ENCODE assay signal across 8 mouse cellular contexts in genomic region chr3:95653473-95654034, GRCm38 (mm10). TPM values are rescaled to one million over a fixed set of nuclear protein-coding genes. Genes with fewer than 3 reads are reported as not detected.
DNase-seq lines count a peak whose midpoint lies in the region; ATAC-seq and TF ChIP-seq lines count a peak whose summit lies in the region.
"Had no signal": no experiment of that assay in that cellular context is flagged by ENCODE, and none has a peak within 500 bp of the region (broad histone marks: within the 10 kb centered on the region; RNA-seq: fewer than 3 reads in every experiment).

No protein-coding gene starts in this region.

- H3K4me2 ChIP-seq in midbrain, embryonic 13.5 days (replicated peaks), result no peak overlapping the region
- no peak overlapping the region for H3K4me2 ChIP-seq in midbrain, embryonic 11.5 days
- peak overlapping the region; percentile 40; the same call in 1 of the 2 replicates for H3K4me2 ChIP-seq in liver, postnatal 0 days (ENCODE audit: low read depth, low read length)
- no peak overlapping the region for H3K4me2 ChIP-seq in stomach, postnatal 0 days (replicated peaks; ENCODE audit: low read depth)

- peak overlapping the region; percentile 16; the same call in 1 of the 2 replicates for H3K9ac ChIP-seq in midbrain, embryonic 13.5 days (replicated peaks)
- H3K9ac ChIP-seq in midbrain, embryonic 11.5 days (ENCODE audit: low read length), result no peak overlapping the region
- H3K9ac ChIP-seq in liver, postnatal 0 days (replicated peaks), result no peak overlapping the region
- no peak overlapping the region for H3K9ac ChIP-seq in stomach, postnatal 0 days (ENCODE audit: low read length)

- no peaks in the 10 kb centered on the region for H3K36me3 ChIP-seq in midbrain, embryonic 13.5 days
- no peaks in the 10 kb centered on the region for H3K36me3 ChIP-seq in midbrain, embryonic 11.5 days (ENCODE audit: control insufficient read depth, insufficient read depth, low read length)
- H3K36me3 ChIP-seq in liver, postnatal 0 days (replicated peaks; ENCODE audit: insufficient read depth, low read length), result no peaks in the 10 kb centered on the region
- no peaks in the 10 kb centered on the region for H3K36me3 ChIP-seq in stomach, postnatal 0 days (ENCODE audit: control insufficient read depth, insufficient read depth, low read length)

- H3K4me1 ChIP-seq in midbrain, embryonic 13.5 days (replicated peaks), result peaks cover 16% of the 10 kb centered on the region
- H3K4me1 ChIP-seq in midbrain, embryonic 11.5 days (ENCODE audit: control insufficient read depth, insufficient read depth, low read length), result peaks cover 5% of the 10 kb centered on the region; the same call in 1 of the 2 replicates
- peaks cover 52% of the 10 kb centered on the region for H3K4me1 ChIP-seq in liver, postnatal 0 days (ENCODE audit: insufficient read depth)
- peaks cover 6% of the 10 kb centered on the region; the same call in 1 of the 2 replicates for H3K4me1 ChIP-seq in stomach, postnatal 0 days (replicated peaks; ENCODE audit: control insufficient read depth, insufficient read depth)

- no peaks in the 10 kb centered on the region for H3K27me3 ChIP-seq in midbrain, embryonic 13.5 days
- no peaks in the 10 kb centered on the region for H3K27me3 ChIP-seq in midbrain, embryonic 11.5 days (ENCODE audit: control insufficient read depth, insufficient read depth, low read length)
- no peaks in the 10 kb centered on the region for H3K27me3 ChIP-seq in liver, postnatal 0 days (ENCODE audit: insufficient read depth, low read length)
- H3K27me3 ChIP-seq in stomach, postnatal 0 days (ENCODE audit: control insufficient read depth, insufficient read depth, low read length), result no peaks in the 10 kb centered on the region

- WGBS in midbrain, embryonic 13.5 days, result 15% methylated on average over 11 of the region's 11 CpGs
- WGBS in midbrain, embryonic 11.5 days, result 14% methylated on average over 11 of the region's 11 CpGs
- 36% methylated on average over 11 of the region's 11 CpGs for WGBS in liver, postnatal 0 days (ENCODE audit: insufficient replicate concordance)
- WGBS in stomach, postnatal 0 days, result 14% methylated on average over 11 of the region's 11 CpGs

- TF ChIP-seq CTCF in liver, postnatal 0 days (IDR thresholded peaks at IDR 0.05; ENCODE audit: low read depth), result no peak
- no peak for TF ChIP-seq CTCF in stomach, postnatal 0 days (IDR thresholded peaks at IDR 0.05; ENCODE audit: low read depth)

- no peaks in the 10 kb centered on the region for H3K9me3 ChIP-seq in midbrain, embryonic 13.5 days
- H3K9me3 ChIP-seq in midbrain, embryonic 11.5 days (ENCODE audit: control insufficient read depth, low read length), result no peaks in the 10 kb centered on the region
- H3K9me3 ChIP-seq in liver, postnatal 0 days (ENCODE audit: low read length), result no peaks in the 10 kb centered on the region
- no peaks in the 10 kb centered on the region for H3K9me3 ChIP-seq in stomach, postnatal 0 days (ENCODE audit: control insufficient read depth, low read length)

- H3K4me3 ChIP-seq in midbrain, embryonic 13.5 days (replicated peaks), result no peak overlapping the region
- H3K4me3 ChIP-seq in midbrain, embryonic 11.5 days (ENCODE audit: low read depth, low read length), result no peak overlapping the region
- no peak overlapping the region for H3K4me3 ChIP-seq in liver, postnatal 0 days (ENCODE audit: low read depth, low read length)
- no peak overlapping the region for H3K4me3 ChIP-seq in stomach, postnatal 0 days (ENCODE audit: low read depth, low read length)
- H3K4me3 ChIP-seq: erythroblast, embryonic 14.5 days had no signal

- no peak for TF ChIP-seq EP300 in liver, postnatal 0 days (IDR thresholded peaks at IDR 0.05; ENCODE audit: low read depth)
- TF ChIP-seq EP300 in stomach, postnatal 0 days (optimal IDR thresholded peaks at IDR 0.05), result no peak

- ATAC-seq in midbrain, embryonic 13.5 days, result no peak
- no peak for ATAC-seq in midbrain, embryonic 11.5 days (ENCODE audit: low FRiP score)
- peak; percentile 56 for ATAC-seq in granulocyte monocyte progenitor cell, adult 5-6 weeks (replicated peaks; ENCODE audit: poor library complexity, severe bottlenecking)
- ATAC-seq in liver, postnatal 0 days, result no peak
- ATAC-seq in stomach, postnatal 0 days (ENCODE audit: low FRiP score, low TSS enrichment), result peak; percentile 65
- no peak for ATAC-seq in cerebellum, adult (ENCODE audit: insufficient number of reproducible peaks, low FRiP score, low TSS enrichment)

- no peak for DNase-seq in midbrain, embryonic 11.5 days (ENCODE audit: low spot score, missing footprints)
- no peak for DNase-seq in liver, postnatal 0 days
- DNase-seq in stomach, postnatal 0 days (ENCODE audit: low spot score), result no peak
- no peak for DNase-seq in layer of hippocampus, adult 11-12 months (ENCODE audit: low spot score)

- no peak overlapping the region for H3K27ac ChIP-seq in midbrain, embryonic 13.5 days
- H3K27ac ChIP-seq in midbrain, embryonic 11.5 days (ENCODE audit: low read depth, low read length), result no peak overlapping the region
- H3K27ac ChIP-seq in liver, postnatal 0 days (ENCODE audit: low read depth), result peak overlapping the region; percentile 93
- peak overlapping the region; percentile 53; the same call in 1 of the 2 replicates for H3K27ac ChIP-seq in stomach, postnatal 0 days (replicated peaks)

RNA-seq across cellular contexts. Expression of gene Mcl1, which starts 5.0 kb away (rescaled TPM):
- polyA plus RNA-seq in midbrain, embryonic 13.5 days (2015; fragmentation: Nextera tagmentation; extraction: Ambion mirVana), result 46.9 and 56.3 TPM in 2 replicates
- polyA plus RNA-seq in midbrain, embryonic 11.5 days (2014; fragmentation: Nextera tagmentation; extraction: Ambion mirVana), result 74.1 and 79.9 TPM in 2 replicates
- total RNA-seq in granulocyte monocyte progenitor cell, adult 5-6 weeks (2014; fragmentation: Nextera tagmentation), result 88.5 and 94.4 TPM in 2 replicates
- 123 and 124 TPM in 2 replicates for total RNA-seq in granulocyte monocyte progenitor cell, adult 5-6 weeks (2017)
- polyA plus RNA-seq in liver, postnatal 0 days (2015; fragmentation: Nextera tagmentation; extraction: Ambion mirVana), result 36.2 and 38.2 TPM in 2 replicates
- polyA plus RNA-seq in stomach, postnatal 0 days (2015; fragmentation: Nextera tagmentation; extraction: Ambion mirVana), result 57.9 and 59.2 TPM in 2 replicates

RNA-seq across cellular contexts. Expression of gene Ensa, which starts 28.8 kb away (rescaled TPM):
- polyA plus RNA-seq in midbrain, embryonic 13.5 days (2015; fragmentation: Nextera tagmentation; extraction: Ambion mirVana), result 116 TPM in 2 replicates
- 88.1 and 93.2 TPM in 2 replicates for polyA plus RNA-seq in midbrain, embryonic 11.5 days (2014; fragmentation: Nextera tagmentation; extraction: Ambion mirVana)
- total RNA-seq in granulocyte monocyte progenitor cell, adult 5-6 weeks (2014; fragmentation: Nextera tagmentation), result 44.2 and 44.3 TPM in 2 replicates
- total RNA-seq in granulocyte monocyte progenitor cell, adult 5-6 weeks (2017), result 47.7 and 63.0 TPM in 2 replicates
- polyA plus RNA-seq in liver, postnatal 0 days (2015; fragmentation: Nextera tagmentation; extraction: Ambion mirVana), result 20.1 and 23.9 TPM in 2 replicates
- 42.3 and 44.2 TPM in 2 replicates for polyA plus RNA-seq in stomach, postnatal 0 days (2015; fragmentation: Nextera tagmentation; extraction: Ambion mirVana)

RNA-seq across cellular contexts. Expression of gene Adamtsl4, which starts 34.2 kb away (rescaled TPM):
- polyA plus RNA-seq in midbrain, embryonic 13.5 days (2015; fragmentation: Nextera tagmentation; extraction: Ambion mirVana), result 0.68 and 1.9 TPM in 2 replicates
- polyA plus RNA-seq in midbrain, embryonic 11.5 days (2014; fragmentation: Nextera tagmentation; extraction: Ambion mirVana), result 0.28 and 0.52 TPM in 2 replicates
- total RNA-seq in granulocyte monocyte progenitor cell, adult 5-6 weeks (2014; fragmentation: Nextera tagmentation), result 0.23 and 1.4 TPM in 2 replicates
- 0.17 TPM in 1 of 2 replicates, not detected in the other for total RNA-seq in granulocyte monocyte progenitor cell, adult 5-6 weeks (2017)
- 2.5 and 2.6 TPM in 2 replicates for polyA plus RNA-seq in liver, postnatal 0 days (2015; fragmentation: Nextera tagmentation; extraction: Ambion mirVana)
- polyA plus RNA-seq in stomach, postnatal 0 days (2015; fragmentation: Nextera tagmentation; extraction: Ambion mirVana), result 9.4 and 10.4 TPM in 2 replicates

Comparison
In these comparisons a context has a peak if more than half of its experiments do, and no peak if none do; other contexts are left out.
1. ATAC-seq: peak in granulocyte monocyte progenitor cell, adult 5-6 weeks (single experiment) and stomach, postnatal 0 days (single experiment); none in midbrain, embryonic 13.5 days (single experiment), midbrain, embryonic 11.5 days (single experiment), liver, postnatal 0 days (single experiment) and cerebellum, adult (single experiment).
2. H3K27ac ChIP-seq: peak in liver, postnatal 0 days (single experiment) and stomach, postnatal 0 days (single experiment); none in midbrain, embryonic 13.5 days (single experiment) and midbrain, embryonic 11.5 days (single experiment).